Mouse (Mus musculus) ES-E14 (cell line): Measurements from ENCODE around the gene AU022252.

Experiments
- HCFC1 ChIP-seq: IDR thresholded peaks from 2 replicates; pipeline ENCODE4 v1.6.1; 2012; ENCODE audit warnings: low read length, inconsistent platforms, borderline replicate concordance; ENCODE audit not compliant: insufficient read depth
- MAFK ChIP-seq: IDR thresholded peaks from 2 replicates; pipeline ENCODE4 v1.6.1; 2014; ENCODE audit warnings: mild to moderate bottlenecking, low read depth, low read length, inconsistent platforms; ENCODE audit not compliant: insufficient read depth

DNA sequence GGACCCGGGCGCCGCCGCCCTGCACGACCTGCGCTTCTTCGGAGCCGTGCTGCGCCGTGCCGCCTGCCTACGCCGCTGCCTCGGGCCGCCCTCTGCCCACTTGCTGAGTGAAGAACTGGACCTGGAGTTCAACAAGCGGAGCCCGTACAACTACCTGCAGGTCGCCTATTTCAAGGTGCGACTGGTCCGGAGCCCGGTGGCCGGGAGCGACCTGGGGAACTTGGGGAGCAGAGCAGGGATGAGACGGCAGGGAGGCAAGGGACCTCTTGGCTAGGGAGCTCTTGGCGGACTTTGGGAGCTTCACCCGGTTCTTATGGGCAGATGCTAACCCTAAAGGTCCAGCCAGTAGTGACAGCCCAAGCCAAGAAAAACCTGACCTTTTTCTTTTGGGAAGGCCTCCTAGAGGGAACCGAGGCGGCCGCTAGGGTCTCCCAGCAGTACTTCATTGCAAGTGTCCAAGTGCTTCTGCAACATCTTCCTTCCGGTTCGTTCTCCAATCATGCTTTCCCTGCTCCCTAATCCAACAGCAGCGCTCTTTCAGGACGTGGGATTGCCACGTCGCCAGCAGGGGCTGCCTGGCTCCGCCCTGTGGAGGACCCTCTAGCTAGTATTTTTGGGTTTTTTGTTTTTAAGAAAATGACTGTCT, 867 bp upstream of the AU022252 start:
- TF ChIP-seq HCFC1: no peak
- no peak for TF ChIP-seq MAFK
